Mouse (Mus musculus) liver, postnatal 0 days (tissue): ENCODE results near the gene Polr2l.

Experiments
- CTCF ChIP-seq: sonication (generic); IDR thresholded peaks from 2 replicates; pipeline ENCODE4 v1.5.1; 2016; ENCODE audit warnings: antibody characterized with exemption, low read depth
- EP300 ChIP-seq: IDR thresholded peaks from 2 replicates; pipeline ENCODE4 v1.6.1; 2016; ENCODE audit warnings: antibody characterized with exemption, low read depth, mild to moderate bottlenecking

DNA sequence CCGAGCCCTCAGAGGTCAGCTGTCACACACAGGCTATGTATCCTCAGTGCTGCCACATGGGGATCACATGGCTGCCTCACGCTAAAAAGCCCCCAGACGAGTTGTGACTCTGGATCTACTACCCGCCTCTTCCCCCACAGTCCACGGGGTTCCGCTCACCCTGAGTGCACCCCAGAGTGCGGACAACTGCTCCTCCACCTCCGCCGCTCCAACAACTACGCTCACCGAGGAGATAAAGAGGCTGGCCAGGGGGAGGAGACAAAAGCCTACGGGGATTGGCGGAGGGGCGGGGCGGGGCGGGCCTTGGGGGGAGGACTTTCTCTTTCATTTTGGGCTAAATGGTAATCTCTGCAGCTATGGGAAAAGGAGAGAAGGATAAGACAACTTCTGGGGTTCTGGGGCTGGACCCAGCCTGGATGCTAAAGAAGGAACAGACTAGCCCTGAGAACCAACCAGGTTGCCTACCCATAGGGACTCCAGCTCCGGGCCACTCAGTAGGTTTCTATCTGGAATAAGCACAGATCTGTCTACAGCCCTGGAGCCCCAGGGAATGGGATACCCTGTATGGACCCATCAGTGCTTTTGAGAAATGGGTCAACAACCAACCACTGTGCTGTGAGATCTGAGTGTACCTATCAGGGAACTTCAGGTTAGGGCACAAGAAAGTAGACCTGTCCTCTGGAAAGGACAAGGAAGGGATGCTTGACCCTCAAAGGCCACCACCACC is 39.6 kb downstream of the Polr2l start:
- TF ChIP-seq CTCF = peak; percentile 6; the same call in 1 of the 2 replicates
- no peak for TF ChIP-seq EP300
